Mouse (Mus musculus): Measurements from ENCODE around the gene Nit1.

Gene Nit1

DNA sequence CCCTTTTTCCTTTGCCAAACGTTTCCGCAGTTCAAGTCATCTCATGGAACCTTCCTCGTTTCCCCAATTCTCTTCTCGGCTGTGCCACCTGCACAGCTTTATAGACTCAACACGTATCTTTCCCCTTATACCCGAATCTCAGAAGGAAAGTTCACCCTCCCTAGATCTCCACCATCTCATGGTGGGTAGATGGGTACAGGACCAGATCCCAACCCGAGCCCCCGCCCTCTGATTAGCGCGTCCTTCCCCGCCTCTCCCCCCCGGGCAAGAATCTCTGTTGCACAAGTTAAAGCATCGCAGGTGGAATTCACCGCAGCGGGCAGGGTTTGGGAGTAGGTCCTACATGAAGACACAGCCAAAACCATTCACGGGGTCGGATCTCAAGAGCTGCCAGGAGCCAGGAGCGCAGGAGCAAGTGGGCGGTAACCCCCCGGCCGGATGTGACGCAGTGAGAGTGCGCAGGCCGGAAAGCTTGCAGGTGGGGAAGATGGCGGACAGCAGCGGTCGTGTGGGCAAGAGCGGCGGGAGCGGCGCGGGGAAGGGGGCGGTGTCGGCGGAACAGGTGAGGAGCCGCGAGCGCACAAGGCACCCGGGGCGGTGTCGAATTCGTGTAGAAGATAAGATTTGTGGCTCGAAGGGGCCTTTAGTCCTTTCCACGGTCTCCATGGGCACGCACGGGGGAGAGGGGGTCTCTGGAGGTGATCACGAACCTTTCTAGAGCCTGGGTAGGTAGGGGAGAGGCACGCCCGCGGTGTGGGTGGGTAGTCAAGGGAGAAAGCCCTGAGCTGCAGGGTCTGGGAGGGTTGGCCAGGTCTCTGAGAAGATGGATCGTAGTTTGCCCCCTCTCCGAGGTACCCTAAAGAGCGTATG is at the start of gene Nit1, which contains the start of gene Pfdn2:
Gene Nit1 (minus strand): TSS at position 422 of the 870 bp plus-strand sequence.
Gene Pfdn2 (plus strand): TSS at position 446 of the 870 bp plus-strand sequence.
- DNase-seq (ENCODE audit: low spot score), result peak; percentile 90

GRCm38 (mm10) chr1:171390101-171390500 is 44.7 kb upstream of the Nit1 start:
- DNase-seq (ENCODE audit: low spot score), result no peak

DNA sequence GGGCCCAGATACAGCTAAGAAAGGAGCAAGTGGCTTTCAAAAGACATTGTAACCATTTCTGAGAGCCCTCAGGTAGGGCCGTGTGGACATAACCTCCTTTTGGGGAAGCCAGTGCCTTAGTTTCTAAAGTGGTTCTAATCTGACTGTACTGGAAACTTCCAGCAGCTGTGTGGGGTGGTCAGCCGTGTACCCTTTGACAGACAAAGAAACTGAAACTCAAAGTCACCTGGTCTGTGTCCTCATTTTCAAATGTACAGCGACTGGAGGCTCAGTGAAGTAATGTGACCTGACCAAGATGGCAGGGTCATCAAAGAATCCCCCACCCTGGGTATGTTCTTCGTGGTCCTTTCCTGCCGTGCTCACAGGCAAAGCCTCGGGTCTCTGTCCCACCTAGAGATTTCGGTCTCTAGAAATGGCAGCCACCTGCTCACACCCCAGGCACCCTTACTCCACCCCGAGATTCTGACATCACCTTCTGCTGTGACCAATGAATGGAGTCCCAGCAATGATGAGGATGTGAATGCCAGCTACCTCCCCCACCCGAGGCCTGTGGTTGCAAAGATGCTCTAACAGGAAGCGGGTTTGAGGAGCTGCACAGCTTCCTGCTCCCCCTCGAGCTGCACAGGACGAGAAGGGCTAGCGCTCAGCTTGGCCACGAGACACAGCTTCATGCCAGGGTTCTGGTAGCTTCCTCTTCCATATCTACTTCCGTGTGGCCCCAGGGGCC is 43.1 kb upstream of the Nit1 start, which contains the start of gene Arhgap30:
Gene Arhgap30 (plus strand): TSS at position 579 of the 727 bp plus-strand sequence.
- peak; percentile 60 for DNase-seq (ENCODE audit: low spot score)

DNA sequence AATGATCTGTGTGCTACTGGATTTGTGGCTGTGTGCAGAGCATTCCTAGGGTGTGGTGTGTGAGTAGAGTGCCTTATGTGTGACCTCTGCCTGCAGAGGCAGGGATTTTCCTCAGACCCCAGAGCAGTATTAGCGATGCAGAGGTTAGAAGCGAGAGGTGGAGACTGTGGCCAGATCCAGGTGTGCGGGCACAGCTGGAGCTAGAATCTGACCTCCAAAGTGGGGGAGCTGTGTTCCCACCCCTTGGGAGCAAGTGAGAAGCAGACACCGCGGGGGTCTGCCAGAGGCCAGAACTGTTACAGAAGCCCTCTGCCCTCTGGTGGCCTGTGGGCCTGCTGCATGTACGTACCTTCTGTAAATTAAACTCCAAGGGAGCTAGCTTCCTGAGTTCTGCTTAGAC is 41.7 kb upstream of the Nit1 start:
- no peak for DNase-seq (ENCODE audit: low spot score)

GRCm38 (mm10) chr1:171385171-171385570 is 39.7 kb upstream of the Nit1 start:
- DNase-seq (ENCODE audit: low spot score), result no peak

- no peak for DNase-seq (ENCODE audit: low spot score)
These were observed 38.9 kb upstream of the Nit1 start for GRCm38 (mm10) chr1:171384361-171384760.

DNA sequence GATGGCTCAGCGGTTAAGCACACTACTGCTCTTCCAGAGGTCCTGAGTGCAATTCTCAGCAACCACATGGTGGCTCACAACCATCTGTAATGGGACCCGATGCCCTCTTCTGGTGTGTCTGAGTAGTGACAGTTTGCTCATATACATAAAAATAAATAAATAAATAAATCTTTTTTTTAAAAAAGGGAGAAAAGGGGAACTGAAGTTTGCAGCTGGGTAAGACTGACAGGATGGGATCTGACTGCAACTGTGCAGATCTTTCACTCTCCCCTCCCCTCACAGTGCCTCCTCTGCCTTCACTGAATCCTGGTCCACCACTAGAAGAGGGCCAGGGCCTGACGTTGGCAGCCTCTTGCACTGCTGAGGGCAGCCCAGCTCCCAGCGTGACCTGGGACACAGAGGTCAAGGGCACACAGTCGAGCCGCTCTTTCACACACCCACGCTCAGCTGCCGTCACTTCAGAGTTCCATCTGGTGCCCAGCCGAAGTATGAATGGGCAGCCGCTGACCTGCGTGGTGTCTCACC is 36.7 kb upstream of the Nit1 start:
- DNase-seq (ENCODE audit: low spot score), result no peak

GRCm38 (mm10) chr1:171379935-171380599 is 34.6 kb upstream of the Nit1 start:
- peak; percentile 86 for DNase-seq (ENCODE audit: low spot score)

GRCm38 (mm10) chr1:171378298-171378697 is 32.9 kb upstream of the Nit1 start:
- no peak for DNase-seq (ENCODE audit: low spot score)

GRCm38 (mm10) chr1:171375646-171376097 is 30.2 kb upstream of the Nit1 start:
- DNase-seq (ENCODE audit: low spot score), result no peak

- no peak for DNase-seq (ENCODE audit: low spot score)
These were observed 28.5 kb upstream of the Nit1 start for GRCm38 (mm10) chr1:171373946-171374345.

DNA sequence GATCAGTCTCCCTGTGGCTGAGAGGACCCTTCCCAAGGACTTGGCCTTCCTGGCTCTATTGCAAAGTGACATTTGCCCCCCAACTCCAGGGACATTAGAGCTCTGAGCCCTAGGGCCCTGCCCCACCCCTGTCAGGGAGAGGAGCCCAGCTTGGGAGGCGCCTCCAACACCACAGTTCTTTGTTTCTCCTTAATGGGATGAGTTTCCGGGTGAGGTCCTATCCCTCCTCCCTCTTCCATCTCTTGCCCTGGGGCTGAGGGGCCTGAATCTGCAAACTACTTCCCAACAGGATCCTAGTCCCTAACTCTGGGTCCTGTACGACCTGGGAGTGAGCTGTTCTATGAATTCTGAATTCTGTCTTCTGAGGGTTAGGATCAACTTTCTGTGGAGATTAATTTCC is 27.4 kb upstream of the Nit1 start:
- DNase-seq (ENCODE audit: low spot score), result no peak

- no peak for DNase-seq (ENCODE audit: low spot score)
These were observed 24.6 kb upstream of the Nit1 start, which contains the start of gene Nectin4 for GRCm38 (mm10) chr1:171369845-171370556. Gene Nectin4, plus strand, starts transcription at chr1:171370099.

GRCm38 (mm10) chr1:171365934-171366333 is 20.5 kb upstream of the Nit1 start:
- no peak for DNase-seq (ENCODE audit: low spot score)

GRCm38 (mm10) chr1:171361106-171362103 is 16.0 kb upstream of the Nit1 start:
- DNase-seq (ENCODE audit: low spot score), result peak; percentile 78

DNA sequence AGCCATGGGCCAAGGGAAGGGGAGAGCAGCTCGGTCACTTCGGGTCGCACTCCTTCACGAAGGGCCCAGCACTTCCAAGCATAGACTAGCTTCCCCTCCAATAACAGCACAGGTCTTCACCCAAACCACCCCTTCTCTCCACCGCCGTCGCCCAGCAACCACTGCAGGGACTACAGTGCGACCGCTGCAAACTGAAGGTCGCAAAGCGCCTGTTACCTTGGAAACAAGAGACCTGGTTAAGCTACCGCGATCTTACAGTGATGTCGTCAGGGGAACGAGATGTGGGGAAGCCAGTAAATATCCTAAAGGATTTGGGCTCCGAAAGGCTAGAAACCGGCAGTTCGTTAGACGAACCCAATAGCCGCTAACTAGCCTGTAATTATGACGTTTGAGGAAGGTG is 15.2 kb upstream of the Nit1 start, which contains the start of gene Klhdc9:
Gene Klhdc9 (minus strand): TSS at position 143 of the 400 bp plus-strand sequence.
- peak; percentile 89 for DNase-seq (ENCODE audit: low spot score)

DNA sequence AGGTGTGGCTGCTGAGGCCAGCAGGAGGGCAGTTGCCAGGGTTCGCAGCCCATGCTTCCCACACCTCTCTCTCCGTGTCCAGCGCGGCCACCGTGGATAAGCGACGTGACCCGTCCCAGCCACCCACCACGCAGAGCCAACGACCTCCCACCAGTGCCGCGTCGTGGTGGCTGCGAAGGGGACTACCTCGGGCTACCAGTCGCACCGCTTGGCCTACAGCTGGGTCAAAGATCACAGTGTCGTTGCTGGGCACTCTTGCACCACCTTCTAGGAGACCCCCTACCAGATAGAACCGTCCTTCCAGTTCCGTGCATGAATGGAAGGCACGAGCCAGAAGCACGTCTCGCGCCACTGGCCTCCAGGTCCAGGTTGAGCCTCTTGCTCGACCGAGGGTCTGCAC is 14.8 kb upstream of the Nit1 start:
- peak; percentile 42 for DNase-seq (ENCODE audit: low spot score)

GRCm38 (mm10) chr1:171358421-171358820 is 13.0 kb upstream of the Nit1 start:
- DNase-seq (ENCODE audit: low spot score), result peak; percentile 44

GRCm38 (mm10) chr1:171356814-171357213 is 11.4 kb upstream of the Nit1 start:
- no peak for DNase-seq (ENCODE audit: low spot score)

DNA sequence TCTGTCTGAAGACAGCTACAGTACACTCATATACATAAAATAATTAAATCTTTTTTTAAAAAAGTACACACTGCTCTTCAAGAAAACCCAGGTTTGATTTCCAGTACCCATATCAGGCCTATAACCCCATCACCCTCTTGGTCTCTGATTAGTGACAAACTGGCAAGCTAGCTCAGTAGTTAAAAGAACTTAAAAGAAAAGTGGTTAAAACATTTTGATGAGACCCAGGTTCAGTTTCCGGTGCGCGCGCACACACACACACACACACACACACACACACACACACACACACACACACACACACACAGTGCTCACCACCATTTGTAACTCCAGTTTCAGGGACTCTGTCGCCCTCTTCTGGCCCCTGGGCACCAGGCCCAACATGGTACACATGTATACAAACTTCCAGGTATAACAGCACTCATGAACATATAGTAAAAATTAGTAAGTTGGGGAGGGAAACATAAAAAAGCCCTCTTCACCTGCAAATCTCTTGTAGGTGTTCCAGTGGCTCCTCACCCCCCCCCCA is 10.4 kb upstream of the Nit1 start:
- DNase-seq (ENCODE audit: low spot score), result no peak

Data from layer of hippocampus, adult 11-12 months (tissue).